ENCODE assay signal across 7 mouse cellular contexts in genomic region chr19:5106731-5107191, GRCm38 (mm10). TPM values are rescaled to one million over a fixed set of nuclear protein-coding genes. Genes with fewer than 3 reads are reported as not detected.
A peak's percentile ranks its signal among the peaks of the same experiment; 100 is the strongest.
DNase-seq lines count a peak whose midpoint lies in the region; ATAC-seq lines count a peak whose summit lies in the region.

TSS of gene Rab1b (minus strand) at chr19:5107072.

- peak within 1 kb of the TSS; percentile 91 for H3K27ac ChIP-seq in embryonic facial prominence, embryonic 12.5 days
- peak within 1 kb of the TSS; percentile 84 for H3K27ac ChIP-seq in limb, embryonic 11.5 days (replicated peaks; ENCODE audit: low read depth, low read length)
- H3K27ac ChIP-seq in midbrain, embryonic 14.5 days (replicated peaks; ENCODE audit: low read depth, low read length) = peak within 1 kb of the TSS; percentile 98

- H3K27me3 ChIP-seq in embryonic facial prominence, embryonic 12.5 days = no peaks in the 10 kb centered on the region
- no peaks in the 10 kb centered on the region for H3K27me3 ChIP-seq in limb, embryonic 11.5 days (ENCODE audit: control insufficient read depth, insufficient read depth, low read length)
- no peaks in the 10 kb centered on the region for H3K27me3 ChIP-seq in midbrain, embryonic 14.5 days (ENCODE audit: control insufficient read depth, insufficient read depth, low read length)

- peaks cover 12% of the 10 kb centered on the region for H3K4me1 ChIP-seq in embryonic facial prominence, embryonic 12.5 days
- H3K4me1 ChIP-seq in limb, embryonic 11.5 days (ENCODE audit: control insufficient read depth, insufficient read depth, low read length) = peaks cover 6% of the 10 kb centered on the region; the same call in 1 of the 2 replicates
- peaks cover 9% of the 10 kb centered on the region for H3K4me1 ChIP-seq in midbrain, embryonic 14.5 days (ENCODE audit: control insufficient read depth, insufficient read depth, low read length)

- WGBS in embryonic facial prominence, embryonic 12.5 days = under 1% methylated on average over 46 of the region's 46 CpGs
- under 1% methylated on average over 46 of the region's 46 CpGs for WGBS in limb, embryonic 11.5 days
- WGBS in midbrain, embryonic 14.5 days = under 1% methylated on average over 46 of the region's 46 CpGs

- peak; percentile 99 for DNase-seq in adrenal gland, postnatal 25 days
- peak; percentile 100 for DNase-seq in heart, adult 11 months
- peak; percentile 98 for DNase-seq in kidney, adult 18-20 months
- DNase-seq in limb, embryonic 11.5 days (ENCODE audit: low spot score) = peak; percentile 98
- peak; percentile 100 for DNase-seq in midbrain, embryonic 14.5 days
- DNase-seq in spleen, adult 18-20 months = peak; percentile 96

- H3K4me2 ChIP-seq in embryonic facial prominence, embryonic 12.5 days (replicated peaks) = peak within 1 kb of the TSS; percentile 87
- H3K4me2 ChIP-seq in limb, embryonic 11.5 days (ENCODE audit: low read depth, severe bottlenecking) = peak within 1 kb of the TSS; percentile 89
- peak within 1 kb of the TSS; percentile 96 for H3K4me2 ChIP-seq in midbrain, embryonic 14.5 days (ENCODE audit: low read length)

- peak; percentile 93 for ATAC-seq in embryonic facial prominence, embryonic 12.5 days (ENCODE audit: insufficient number of reproducible peaks, insufficient read depth, low FRiP score, low TSS enrichment)
- ATAC-seq in limb, embryonic 11.5 days (ENCODE audit: insufficient number of reproducible peaks, low FRiP score, low TSS enrichment, low read depth) = peak; percentile 93
- ATAC-seq in midbrain, embryonic 14.5 days (ENCODE audit: low FRiP score, low TSS enrichment) = peak; percentile 92

- H3K36me3 ChIP-seq in embryonic facial prominence, embryonic 12.5 days = peaks cover 69% of the 10 kb centered on the region
- H3K36me3 ChIP-seq in limb, embryonic 11.5 days (ENCODE audit: control insufficient read depth, insufficient read depth, low read length) = peaks cover 26% of the 10 kb centered on the region; the same call in 1 of the 2 replicates
- H3K36me3 ChIP-seq in midbrain, embryonic 14.5 days (ENCODE audit: control insufficient read depth, insufficient read depth, low read length) = peaks cover 76% of the 10 kb centered on the region

- no peaks in the 10 kb centered on the region for H3K9me3 ChIP-seq in embryonic facial prominence, embryonic 12.5 days
- no peaks in the 10 kb centered on the region for H3K9me3 ChIP-seq in limb, embryonic 11.5 days (ENCODE audit: control insufficient read depth, low read length)
- H3K9me3 ChIP-seq in midbrain, embryonic 14.5 days (ENCODE audit: control insufficient read depth, low read length) = no peaks in the 10 kb centered on the region

- H3K9ac ChIP-seq in embryonic facial prominence, embryonic 12.5 days = peak within 1 kb of the TSS; percentile 87
- peak within 1 kb of the TSS; percentile 89 for H3K9ac ChIP-seq in limb, embryonic 11.5 days (ENCODE audit: low read length)
- peak within 1 kb of the TSS; percentile 88 for H3K9ac ChIP-seq in midbrain, embryonic 14.5 days (replicated peaks; ENCODE audit: low read length)

- H3K4me3 ChIP-seq in embryonic facial prominence, embryonic 12.5 days = peak within 1 kb of the TSS; percentile 79
- H3K4me3 ChIP-seq in limb, embryonic 11.5 days (ENCODE audit: low read depth, low read length) = peak within 1 kb of the TSS; percentile 83
- H3K4me3 ChIP-seq in midbrain, embryonic 14.5 days (replicated peaks; ENCODE audit: low read depth, low read length) = peak within 1 kb of the TSS; percentile 76

RNA-seq across cellular contexts. Expression of gene Rab1b, which starts in this region (rescaled TPM):
- total RNA-seq in adrenal gland, postnatal 25 days (2021) = 165 and 186 TPM in 2 replicates
- polyA plus RNA-seq in embryonic facial prominence, embryonic 12.5 days (2016; fragmentation: Nextera tagmentation; extraction: Ambion mirVana) = 247 and 248 TPM in 2 replicates
- polyA plus RNA-seq in limb, embryonic 11.5 days (2014; fragmentation: Nextera tagmentation; extraction: Ambion mirVana) = 242 and 244 TPM in 2 replicates
- 227 and 228 TPM in 2 replicates for polyA plus RNA-seq in midbrain, embryonic 14.5 days (2014; fragmentation: Nextera tagmentation; extraction: Ambion mirVana)

Comparison
In these comparisons a context has a peak if more than half of its experiments do, and no peak if none do; other contexts are left out.
1. Peak in every context shown above with its lines: DNase-seq, ATAC-seq, H3K4me3 ChIP-seq and H3K27ac ChIP-seq.